Mouse (Mus musculus): ENCODE data around the gene Cd163l1. TPM values are rescaled to one million over a fixed set of nuclear protein-coding genes. Genes with fewer than 3 reads are reported as not detected.

The Cd163l1 gene
- total RNA-seq (2017), result not detected in 2 replicates

GRCm38 (mm10) chr7:140217967-140218366 is at the start of gene Cd163l1:
Gene Cd163l1 (plus strand): TSS chr7:140218267.
- ATAC-seq (replicated peaks in 1 of 2; ENCODE audit: insufficient read depth in 1 of 2, low FRiP score in 2 of 2, low TSS enrichment in 1 of 2, low read depth in 1 of 2, poor library complexity in 2 of 2, severe bottlenecking in 2 of 2), result no peak

GRCm38 (mm10) chr7:140169386-140169785 is 48.7 kb upstream of the Cd163l1 start:
- ATAC-seq (replicated peaks in 1 of 2; ENCODE audit: insufficient read depth in 1 of 2, low FRiP score in 2 of 2, low TSS enrichment in 1 of 2, low read depth in 1 of 2, poor library complexity in 2 of 2, severe bottlenecking in 2 of 2), result no peak

DNA sequence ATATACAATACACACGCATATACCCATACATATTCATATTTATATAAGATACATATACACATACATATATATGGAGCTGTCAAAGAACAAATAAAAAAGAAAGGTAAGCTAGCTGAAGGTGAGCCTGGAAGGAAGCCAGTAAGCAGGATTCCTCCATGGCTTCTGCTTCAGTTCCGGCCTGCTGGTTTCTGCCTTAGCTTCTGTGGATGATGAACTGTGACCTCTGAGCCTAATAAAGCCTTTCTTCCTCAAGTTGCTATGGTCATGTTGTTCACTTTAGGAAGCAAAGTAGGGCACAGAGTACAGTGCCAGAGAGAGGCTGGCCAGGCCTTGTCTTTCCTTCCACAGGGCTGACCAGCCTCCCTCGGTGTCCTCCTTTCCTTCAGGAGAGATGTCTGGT is 47.2 kb upstream of the Cd163l1 start:
- no peak for ATAC-seq (replicated peaks in 1 of 2; ENCODE audit: insufficient read depth in 1 of 2, low FRiP score in 2 of 2, low TSS enrichment in 1 of 2, low read depth in 1 of 2, poor library complexity in 2 of 2, severe bottlenecking in 2 of 2)

DNA sequence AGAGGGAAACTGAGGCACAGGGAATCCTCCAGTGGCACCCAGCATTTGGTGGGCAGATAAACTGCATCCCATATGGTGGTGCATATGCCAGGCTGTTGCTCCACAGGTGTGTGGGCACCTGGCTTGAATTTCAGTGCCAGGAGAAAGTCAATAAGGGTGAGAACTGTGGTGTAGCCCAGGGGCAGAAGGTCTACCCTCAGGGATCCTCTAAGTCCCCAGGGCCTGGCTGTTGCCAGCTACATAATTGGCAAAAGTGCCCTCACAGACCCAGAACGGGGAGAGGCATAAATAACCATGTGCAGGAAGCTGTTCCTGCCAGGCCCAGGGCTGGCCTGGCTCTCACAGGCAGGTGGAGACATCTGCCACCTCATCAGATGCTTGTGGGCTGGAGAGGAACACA is 45.1 kb upstream of the Cd163l1 start, which contains the start of gene Olfr523:
Gene Olfr523, plus strand, starts transcription at position 282 of the 400 bp plus-strand sequence.
- no peak for ATAC-seq (replicated peaks in 1 of 2; ENCODE audit: insufficient read depth in 1 of 2, low FRiP score in 2 of 2, low TSS enrichment in 1 of 2, low read depth in 1 of 2, poor library complexity in 2 of 2, severe bottlenecking in 2 of 2)

DNA sequence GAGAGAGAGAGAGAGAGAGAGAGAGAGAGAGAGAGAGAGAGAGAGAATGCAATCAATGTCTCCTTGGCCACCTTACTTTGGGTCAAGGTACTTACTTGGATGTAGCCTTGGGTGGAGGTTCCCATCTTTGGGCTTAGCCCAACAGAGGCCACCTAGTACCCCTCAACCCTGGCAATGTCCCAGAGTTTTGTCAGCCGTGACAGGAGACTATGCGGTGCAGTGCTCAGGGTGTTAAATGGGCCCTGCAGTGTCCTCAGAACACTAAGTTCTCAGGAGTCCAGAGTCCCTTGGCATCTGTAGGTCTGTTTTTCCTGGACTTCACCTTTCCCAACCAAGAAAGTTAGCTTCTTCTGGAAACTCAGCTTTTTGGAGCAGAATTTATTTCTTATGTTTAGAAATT is 38.9 kb upstream of the Cd163l1 start:
- ATAC-seq (replicated peaks in 1 of 2; ENCODE audit: insufficient read depth in 1 of 2, low FRiP score in 2 of 2, low TSS enrichment in 1 of 2, low read depth in 1 of 2, poor library complexity in 2 of 2, severe bottlenecking in 2 of 2), result no peak

- ATAC-seq (replicated peaks in 1 of 2; ENCODE audit: insufficient read depth in 1 of 2, low FRiP score in 2 of 2, low TSS enrichment in 1 of 2, low read depth in 1 of 2, poor library complexity in 2 of 2, severe bottlenecking in 2 of 2), result no peak
Observed at GRCm38 (mm10) chr7:140180692-140181091, 37.4 kb upstream of the Cd163l1 start.

DNA sequence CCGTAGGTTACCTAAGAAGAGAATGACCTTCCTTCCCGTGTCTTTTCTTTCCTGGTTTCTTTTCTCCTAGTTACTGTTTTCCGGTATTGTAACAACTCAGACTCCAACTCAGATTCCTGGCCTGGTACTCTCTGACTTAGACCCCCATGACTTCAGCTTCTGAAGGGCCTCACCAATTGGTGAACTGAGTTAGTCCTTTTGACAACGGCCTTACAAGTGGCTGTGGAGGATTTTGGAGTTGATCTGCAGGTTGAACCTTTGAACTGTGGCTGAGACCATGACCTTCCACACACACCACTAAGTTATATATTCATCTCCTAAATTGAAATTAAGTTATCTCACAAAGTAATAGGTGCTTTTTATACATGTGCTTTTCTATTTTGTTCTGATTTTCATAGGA is 33.9 kb upstream of the Cd163l1 start:
- ATAC-seq (replicated peaks in 1 of 2; ENCODE audit: insufficient read depth in 1 of 2, low FRiP score in 2 of 2, low TSS enrichment in 1 of 2, low read depth in 1 of 2, poor library complexity in 2 of 2, severe bottlenecking in 2 of 2), result no peak

DNA sequence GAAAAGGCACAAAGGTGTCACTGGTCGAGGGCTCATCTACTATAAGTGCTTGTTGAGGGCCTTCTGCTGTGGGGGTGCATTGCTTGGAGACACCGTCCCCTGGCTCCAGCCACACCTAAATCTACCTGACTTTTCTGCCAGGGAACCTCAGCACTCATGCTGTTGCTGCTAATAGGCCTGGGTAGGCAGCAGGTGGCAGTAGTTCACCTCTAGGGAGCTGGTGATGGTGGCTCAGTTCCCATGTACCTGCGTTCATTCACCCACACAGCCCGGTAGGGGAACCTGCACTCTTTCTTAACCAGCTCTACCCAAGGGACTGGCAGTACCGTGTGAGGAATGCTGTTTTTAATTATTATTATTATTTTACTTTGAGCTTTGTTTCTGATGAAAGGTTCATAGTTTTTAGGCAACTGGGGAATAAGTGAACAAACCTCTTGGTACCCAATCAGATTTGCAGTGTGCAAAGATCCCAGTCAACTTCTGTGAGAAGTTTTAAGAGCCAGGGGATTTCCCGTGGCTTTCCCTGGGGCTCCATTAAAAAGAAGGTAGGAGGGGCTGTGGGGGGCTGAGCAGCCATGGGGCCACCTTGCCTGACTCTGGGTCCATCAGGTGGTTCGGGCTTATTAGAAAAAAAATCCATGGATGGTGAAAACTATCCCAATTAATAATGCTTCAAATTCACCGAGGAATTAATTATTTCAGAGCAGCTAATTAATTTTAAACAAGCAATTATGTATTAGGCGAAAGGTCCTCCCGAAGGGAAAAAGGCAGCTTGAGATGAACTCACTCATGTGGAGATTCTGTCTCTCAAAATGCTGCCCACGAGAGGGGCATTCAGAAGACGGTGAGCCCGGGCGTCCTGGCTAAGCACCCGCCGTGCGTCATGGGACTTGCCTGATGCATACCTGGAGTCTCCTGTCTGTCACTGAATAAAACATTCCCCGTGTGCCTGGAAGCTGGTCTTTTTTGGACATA is 31.1 kb upstream of the Cd163l1 start:
- no peak for ATAC-seq (replicated peaks in 1 of 2; ENCODE audit: insufficient read depth in 1 of 2, low FRiP score in 2 of 2, low TSS enrichment in 1 of 2, low read depth in 1 of 2, poor library complexity in 2 of 2, severe bottlenecking in 2 of 2)

- ATAC-seq (replicated peaks in 1 of 2; ENCODE audit: insufficient read depth in 1 of 2, low FRiP score in 2 of 2, low TSS enrichment in 1 of 2, low read depth in 1 of 2, poor library complexity in 2 of 2, severe bottlenecking in 2 of 2), result no peak
Observed at GRCm38 (mm10) chr7:140187721-140188390, 30.2 kb upstream of the Cd163l1 start.

DNA sequence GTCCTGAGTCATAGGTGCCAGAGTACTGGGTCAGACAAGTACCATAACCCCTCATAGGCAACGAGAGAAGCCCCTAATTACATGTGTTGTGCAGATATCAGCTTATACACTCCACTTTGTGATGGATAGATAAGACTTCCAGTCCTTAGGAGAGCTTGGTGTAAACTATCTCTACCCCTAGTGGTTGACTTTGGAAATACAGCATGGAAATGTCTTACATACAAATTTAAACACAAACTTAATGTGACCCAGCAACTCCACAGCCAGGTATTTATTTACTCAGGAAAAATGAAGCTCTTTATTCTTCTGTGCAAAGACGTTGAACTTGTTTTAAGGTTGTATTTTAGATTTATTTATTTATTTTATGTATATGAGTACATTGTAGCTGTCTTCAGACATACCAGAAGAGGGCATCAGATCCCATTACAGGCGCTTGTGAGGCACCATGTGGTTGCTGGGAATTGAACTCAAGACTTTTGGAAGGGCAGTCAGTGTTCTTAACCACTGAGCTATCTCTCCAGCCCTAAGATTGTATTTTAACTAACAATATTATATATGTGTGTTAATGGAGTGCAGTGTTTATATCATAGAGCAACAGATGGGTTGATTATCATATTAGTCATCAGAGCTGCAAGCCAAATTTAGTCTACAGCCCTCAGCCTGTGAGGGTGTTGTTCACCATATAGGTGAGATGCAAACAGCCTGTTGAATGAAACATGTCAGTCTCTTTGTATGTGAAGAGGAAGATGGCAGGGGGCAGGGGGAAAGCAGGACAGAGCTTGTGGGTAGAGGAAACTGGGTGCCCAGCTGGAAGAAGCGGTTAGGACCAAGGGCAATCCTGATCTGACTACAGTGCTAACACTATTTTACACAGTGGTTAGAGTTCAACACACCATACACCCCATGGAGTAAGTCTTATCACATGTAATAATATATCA is 29.4 kb upstream of the Cd163l1 start:
- ATAC-seq (replicated peaks in 1 of 2; ENCODE audit: insufficient read depth in 1 of 2, low FRiP score in 2 of 2, low TSS enrichment in 1 of 2, low read depth in 1 of 2, poor library complexity in 2 of 2, severe bottlenecking in 2 of 2), result 0 out of 4 replicates have a peak, but pooled peaks of 1 of the 2 experiments have one; percentile 45

DNA sequence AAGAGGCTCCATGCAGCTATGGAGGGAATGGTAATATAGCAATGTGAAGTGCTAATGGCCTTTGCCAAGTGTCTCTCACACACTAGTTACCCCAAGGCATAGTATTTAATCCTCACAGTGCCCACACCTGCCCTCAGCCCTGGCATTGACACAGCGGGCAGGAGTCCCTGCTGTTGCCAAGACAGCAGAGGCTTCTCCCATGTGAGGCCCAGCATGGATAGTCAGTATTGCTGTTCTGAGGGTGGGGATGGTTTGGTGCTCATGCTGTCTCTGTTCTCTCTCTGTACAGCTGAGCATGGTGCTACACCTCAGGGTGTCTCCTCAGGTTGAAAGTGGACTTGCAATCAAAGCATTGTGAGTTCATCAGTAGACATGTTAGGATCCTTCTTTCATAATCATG is 27.6 kb upstream of the Cd163l1 start:
- no peak for ATAC-seq (replicated peaks in 1 of 2; ENCODE audit: insufficient read depth in 1 of 2, low FRiP score in 2 of 2, low TSS enrichment in 1 of 2, low read depth in 1 of 2, poor library complexity in 2 of 2, severe bottlenecking in 2 of 2)

- ATAC-seq (replicated peaks in 1 of 2; ENCODE audit: insufficient read depth in 1 of 2, low FRiP score in 2 of 2, low TSS enrichment in 1 of 2, low read depth in 1 of 2, poor library complexity in 2 of 2, severe bottlenecking in 2 of 2), result no peak
Observed at GRCm38 (mm10) chr7:140192445-140192844, 25.6 kb upstream of the Cd163l1 start.

GRCm38 (mm10) chr7:140192851-140193250 is 25.2 kb upstream of the Cd163l1 start:
- ATAC-seq (replicated peaks in 1 of 2; ENCODE audit: insufficient read depth in 1 of 2, low FRiP score in 2 of 2, low TSS enrichment in 1 of 2, low read depth in 1 of 2, poor library complexity in 2 of 2, severe bottlenecking in 2 of 2), result no peak

DNA sequence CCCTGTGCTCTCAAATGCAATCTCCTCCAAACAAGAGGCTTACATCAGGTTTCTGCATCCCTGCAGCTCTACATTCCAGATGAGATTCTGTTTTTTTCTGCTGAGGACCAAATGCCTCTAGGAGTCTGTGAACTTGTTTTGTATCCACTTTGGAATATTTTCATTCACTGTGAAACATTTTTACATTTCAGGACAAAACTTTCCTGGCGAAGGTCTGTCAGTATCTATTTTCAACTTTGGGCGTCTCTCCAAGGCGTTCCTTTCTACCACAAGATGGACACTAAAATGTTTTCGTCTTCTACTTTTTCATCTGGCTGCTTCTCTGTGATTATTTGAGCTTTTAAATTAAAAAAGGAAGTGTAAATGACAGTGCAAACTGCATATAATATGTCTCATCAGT is 24.0 kb upstream of the Cd163l1 start:
- ATAC-seq (replicated peaks in 1 of 2; ENCODE audit: insufficient read depth in 1 of 2, low FRiP score in 2 of 2, low TSS enrichment in 1 of 2, low read depth in 1 of 2, poor library complexity in 2 of 2, severe bottlenecking in 2 of 2), result no peak

GRCm38 (mm10) chr7:140196002-140196401 is 22.1 kb upstream of the Cd163l1 start:
- no peak for ATAC-seq (replicated peaks in 1 of 2; ENCODE audit: insufficient read depth in 1 of 2, low FRiP score in 2 of 2, low TSS enrichment in 1 of 2, low read depth in 1 of 2, poor library complexity in 2 of 2, severe bottlenecking in 2 of 2)

GRCm38 (mm10) chr7:140201090-140201489 is 17.0 kb upstream of the Cd163l1 start:
- ATAC-seq (replicated peaks in 1 of 2; ENCODE audit: insufficient read depth in 1 of 2, low FRiP score in 2 of 2, low TSS enrichment in 1 of 2, low read depth in 1 of 2, poor library complexity in 2 of 2, severe bottlenecking in 2 of 2), result no peak

DNA sequence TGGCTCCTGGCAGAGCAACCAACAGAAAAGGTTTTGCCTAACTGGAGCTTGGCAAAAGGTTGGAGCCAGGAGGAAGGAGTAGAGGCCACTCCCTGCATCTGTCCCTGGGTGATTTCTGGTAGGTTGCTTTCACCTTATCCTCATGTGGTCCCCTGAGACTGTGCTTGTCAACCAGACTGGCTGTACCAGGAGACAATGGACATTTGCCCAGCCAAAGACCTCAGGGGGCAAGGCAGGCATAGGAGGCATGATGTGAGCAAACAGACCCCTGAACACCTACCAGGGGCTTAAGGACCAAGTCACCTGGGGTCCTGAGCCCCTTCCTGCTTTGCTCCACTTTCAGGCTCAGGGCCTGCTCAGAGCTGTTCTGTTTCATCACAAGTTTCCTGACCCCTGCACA is 12.2 kb upstream of the Cd163l1 start, which contains the start of gene Olfr524:
Gene Olfr524, minus strand, starts transcription at position 101 of the 400 bp plus-strand sequence.
- ATAC-seq (replicated peaks in 1 of 2; ENCODE audit: insufficient read depth in 1 of 2, low FRiP score in 2 of 2, low TSS enrichment in 1 of 2, low read depth in 1 of 2, poor library complexity in 2 of 2, severe bottlenecking in 2 of 2), result no peak
